Mouse (Mus musculus) neutrophil, adult 5-6 weeks (primary cell): ENCODE measurements around the gene Gm9747. TPM values are rescaled to one million over a fixed set of nuclear protein-coding genes. Genes with fewer than 3 reads are reported as not detected.

Experiments
- ATAC-seq: fragments of 151-379, 151-347 bp; 2 replicates; pipeline ENCODE4 v1.8.0; 2017; ENCODE audit warnings: mild to moderate bottlenecking, moderate TSS enrichment; ENCODE audit not compliant: insufficient number of reproducible peaks, poor library complexity, low FRiP score, severe bottlenecking; ENCODE audit errors: extremely low read depth
- total RNA-seq: library from RNA; stranded (forward); fragments of 200-1000 nt; gene quantifications from 2 replicates; pipeline ENCODE4 v1.2.3, GENCODE M21; 2017

Gene Gm9747
- total RNA-seq, 1 experiment from 2014 or later = not detected

GRCm38 (mm10) chr1:82247221-82247951, 14.5 kb downstream of the Gm9747 start:
- no peak for ATAC-seq

GRCm38 (mm10) chr1:82253789-82254445, 21.0 kb downstream of the Gm9747 start:
- ATAC-seq = no peak

- ATAC-seq = no peak
These were observed 24.5 kb downstream of the Gm9747 start for GRCm38 (mm10) chr1:82257457-82257856.

- no peak for ATAC-seq
These were observed 25.4 kb downstream of the Gm9747 start for GRCm38 (mm10) chr1:82258331-82258730.

GRCm38 (mm10) chr1:82260055-82260454, 27.1 kb downstream of the Gm9747 start:
- no peak for ATAC-seq

- ATAC-seq = no peak
These were observed 28.2 kb downstream of the Gm9747 start for GRCm38 (mm10) chr1:82261053-82261618.

GRCm38 (mm10) chr1:82261638-82262037, 28.7 kb downstream of the Gm9747 start:
- ATAC-seq = no peak

GRCm38 (mm10) chr1:82262331-82262730, 29.4 kb downstream of the Gm9747 start:
- no peak for ATAC-seq

- no peak for ATAC-seq
These were observed 34.6 kb downstream of the Gm9747 start for GRCm38 (mm10) chr1:82267547-82267946.

- no peak for ATAC-seq
These were observed 39.3 kb downstream of the Gm9747 start for GRCm38 (mm10) chr1:82272231-82272630.

GRCm38 (mm10) chr1:82273529-82273928, 40.6 kb downstream of the Gm9747 start:
- no peak for ATAC-seq

- no peak for ATAC-seq
These were observed 41.4 kb downstream of the Gm9747 start for GRCm38 (mm10) chr1:82274361-82274760.

GRCm38 (mm10) chr1:82279768-82280167, 46.9 kb downstream of the Gm9747 start:
- ATAC-seq = no peak

GRCm38 (mm10) chr1:82281823-82282222, 48.9 kb downstream of the Gm9747 start:
- ATAC-seq = no peak

GRCm38 (mm10) chr1:82282992-82283611, 50.2 kb downstream of the Gm9747 start:
- ATAC-seq = peak; percentile 89

- no peak for ATAC-seq
These were observed 51.0 kb downstream of the Gm9747 start for GRCm38 (mm10) chr1:82283901-82284301.

- no peak for ATAC-seq
These were observed 51.5 kb downstream of the Gm9747 start for GRCm38 (mm10) chr1:82284403-82284802.
